Mouse (Mus musculus): Measurements from ENCODE around the gene Chrm1. TPM values are rescaled to one million over a fixed set of nuclear protein-coding genes. Genes with fewer than 3 reads are reported as not detected.
"Not testable (repeated sequence)": the region's sequence is repeated elsewhere in the genome, so short reads cannot be mapped to it uniquely, and the experiment has no call there.

The Chrm1 gene
- total and polyA plus RNA-seq, 3 experiments: under 0.01 to 0.01 TPM; not detected in 1

GRCm38 (mm10) chr19:8719037-8719436 lies 55.4 kb downstream of the Chrm1 start:
- not testable (repeated sequence) for H3K4me3 ChIP-seq (ENCODE audit: control insufficient read depth in 1 of 2, insufficient read depth in 1 of 2, low read depth in 2 of 2, low read length in 2 of 2); H3K9ac ChIP-seq (ENCODE audit: control insufficient read depth, low read depth, low read length, poor library complexity, severe bottlenecking); H3K27ac ChIP-seq (ENCODE audit: control insufficient read depth, low read depth, low read length); DNase-seq (ENCODE audit: low read depth, low spot score); H3K9me3 ChIP-seq (replicated peaks; ENCODE audit: insufficient read depth, low read length); H3K27me3 ChIP-seq (ENCODE audit: control insufficient read depth in 1 of 2, insufficient read depth in 2 of 2, low read length in 2 of 2)
- TF ChIP-seq CTCF (IDR thresholded peaks at IDR 0.05 in 2 of 3, conservative IDR thresholded peaks at IDR 0.05 in 1 of 3; ENCODE audit: control insufficient read depth in 1 of 3, insufficient read depth in 1 of 3, low read depth in 2 of 3, low read length in 3 of 3, poor library complexity in 1 of 3, severe bottlenecking in 1 of 3) (peak; percentile 23 to 57 (median 42); a peak in 5 of 6 replicates), MYC (IDR thresholded peaks at IDR 0.05; ENCODE audit: low read depth, low read length) (0 out of 2 replicates have a peak, but pooled peaks have one; percentile 54), ZNF384 (IDR thresholded peaks at IDR 0.05; ENCODE audit: low read depth, low read length) (0 out of 2 replicates have a peak, but pooled peaks have one; percentile 24), SMC3 (IDR thresholded peaks at IDR 0.05; ENCODE audit: low read depth, low read length) (peak; percentile 39; the same call in 1 of the 2 replicates), TBP (IDR thresholded peaks at IDR 0.05; ENCODE audit: low read depth, low read length) (0 out of 2 replicates have a peak, but pooled peaks have one; percentile 50)
- peaks cover 3 to 28% of the 10 kb centered on the region in 2 experiments; a peak in 3 of 4 replicates for H3K4me1 ChIP-seq (ENCODE audit: control insufficient read depth in 1 of 2, insufficient read depth in 2 of 2, low read length in 2 of 2)
- H3K79me2 ChIP-seq (ENCODE audit: control insufficient read depth, insufficient read depth, low read length, poor library complexity): peaks cover 18% of the 10 kb centered on the region
- H3K36me3 ChIP-seq (ENCODE audit: control insufficient read depth in 1 of 2, insufficient read depth in 2 of 2, low read length in 2 of 2): peaks cover under 1 to 16% of the 10 kb centered on the region in 2 experiments; a peak in 3 of 4 replicates

GRCm38 (mm10) chr19:8721378-8721777 lies 57.8 kb downstream of the Chrm1 start:
- Histone ChIP-seq H3K4me3 (ENCODE audit: control insufficient read depth in 1 of 2, insufficient read depth in 1 of 2, low read depth in 2 of 2, low read length in 2 of 2) (0 out of 4 replicates have a peak overlapping the region, but pooled peaks of 1 of the 2 experiments have one; percentile 60), H3K36me3 (ENCODE audit: control insufficient read depth in 1 of 2, insufficient read depth in 2 of 2, low read length in 2 of 2) (peaks cover 18 to 22% of the 10 kb centered on the region in 2 experiments), H3K4me1 (ENCODE audit: control insufficient read depth in 1 of 2, insufficient read depth in 2 of 2, low read length in 2 of 2) (peaks cover 0 to 12% of the 10 kb centered on the region in 2 experiments; a peak in 1 of 4 replicates), H3K9ac (ENCODE audit: control insufficient read depth, low read depth, low read length, poor library complexity, severe bottlenecking) (peak overlapping the region; percentile 16), H3K27ac (ENCODE audit: control insufficient read depth, low read depth, low read length) (no peak overlapping the region), H3K9me3 (replicated peaks; ENCODE audit: insufficient read depth, low read length) (no peaks in the 10 kb centered on the region), H3K27me3 (ENCODE audit: control insufficient read depth in 1 of 2, insufficient read depth in 2 of 2, low read length in 2 of 2) (no peaks in the 10 kb centered on the region), H3K79me2 (ENCODE audit: control insufficient read depth, insufficient read depth, low read length, poor library complexity) (peaks cover 36% of the 10 kb centered on the region)
- TF ChIP-seq ZKSCAN1 (IDR thresholded peaks at IDR 0.05; ENCODE audit: low read depth, low read length): no peak
- no peak for TF ChIP-seq ETS1 (IDR thresholded peaks at IDR 0.05; ENCODE audit: low read depth, low read length)
- no peak for TF ChIP-seq USF2 (IDR thresholded peaks at IDR 0.05; ENCODE audit: borderline replicate concordance in 1 of 2, insufficient read depth in 1 of 2, low read depth in 1 of 2, low read length in 2 of 2)
- TF ChIP-seq MAX (IDR thresholded peaks at IDR 0.05; ENCODE audit: low read length): no peak
- TF ChIP-seq HCFC1 (IDR thresholded peaks at IDR 0.05; ENCODE audit: low read depth, low read length): no peak
- no peak for TF ChIP-seq TAL1 (IDR thresholded peaks at IDR 0.05; ENCODE audit: low read length)
- no peak for TF ChIP-seq SMC3 (IDR thresholded peaks at IDR 0.05; ENCODE audit: low read depth, low read length)
- no peak for TF ChIP-seq CTCF (IDR thresholded peaks at IDR 0.05 in 2 of 3, conservative IDR thresholded peaks at IDR 0.05 in 1 of 3; ENCODE audit: control insufficient read depth in 1 of 3, insufficient read depth in 1 of 3, low read depth in 2 of 3, low read length in 3 of 3, poor library complexity in 1 of 3, severe bottlenecking in 1 of 3)
- TF ChIP-seq EP300 (IDR thresholded peaks at IDR 0.05; ENCODE audit: low read depth in 1 of 2, low read length in 2 of 2): no peak
- no peak for TF ChIP-seq CHD1 (IDR thresholded peaks at IDR 0.05; ENCODE audit: low read depth, low read length)
- TF ChIP-seq TCF12 (IDR thresholded peaks at IDR 0.05; ENCODE audit: low read depth, low read length): no peak
- TF ChIP-seq NRF1 (IDR thresholded peaks at IDR 0.05; ENCODE audit: insufficient read depth, low read depth, low read length, poor library complexity, severe bottlenecking): no peak
- no peak for TF ChIP-seq MYC (IDR thresholded peaks at IDR 0.05; ENCODE audit: low read depth, low read length)
- TF ChIP-seq MAFK (IDR thresholded peaks at IDR 0.05; ENCODE audit: borderline replicate concordance, low read depth, low read length): no peak
- no peak for DNase-seq (ENCODE audit: low read depth, low spot score)

Measured in MEL (cell line).